Comparison of ENCODE assay signal across 8 mouse cellular contexts in the genomic region with DNA sequence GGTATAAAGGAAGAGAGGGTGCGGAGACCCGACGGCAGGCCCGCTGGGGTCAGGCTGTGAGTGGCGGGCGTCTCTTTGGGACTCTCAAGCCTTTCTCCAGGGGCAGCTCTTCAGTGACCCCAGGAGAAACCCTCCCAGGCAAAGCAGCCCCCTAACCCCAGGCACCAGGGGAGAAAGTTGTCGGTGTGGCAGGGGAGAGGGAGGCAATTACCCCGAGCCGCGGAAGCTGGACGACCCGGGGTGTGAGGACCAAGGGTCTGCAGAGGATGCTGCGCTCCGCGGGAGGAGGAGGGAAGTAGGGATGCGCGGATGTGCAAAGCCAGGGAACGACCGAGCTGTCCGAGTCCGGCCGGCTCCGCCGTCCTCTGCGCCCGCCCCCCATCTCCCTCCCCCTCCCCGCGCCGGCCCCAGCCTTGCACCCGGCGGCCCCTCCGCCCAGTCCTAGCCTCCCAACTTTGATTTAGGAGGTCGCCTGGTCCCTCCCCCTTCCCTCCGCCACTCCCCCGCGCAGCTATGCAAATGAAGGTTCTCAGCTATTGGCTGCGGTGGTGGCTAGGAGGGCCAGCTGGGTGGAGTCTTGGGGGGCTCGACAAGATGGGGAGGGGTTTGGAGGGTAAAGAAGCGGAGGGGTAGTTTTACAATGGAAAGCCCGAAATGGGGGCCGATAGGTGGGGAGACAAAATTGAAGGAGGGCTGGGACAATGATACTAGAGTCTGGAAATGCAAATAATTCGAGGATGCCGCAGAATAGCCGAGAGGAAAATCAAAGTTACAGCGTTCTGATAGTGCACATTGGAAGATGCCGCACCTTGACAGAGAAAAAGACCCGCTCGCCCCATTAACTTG. TPM values are rescaled to one million over a fixed set of nuclear protein-coding genes. Genes with fewer than 3 reads are reported as not detected.
DNase-seq lines count a peak whose midpoint lies in the region; ATAC-seq and TF ChIP-seq lines count a peak whose summit lies in the region.

A gene (minus strand): TSS at position 474 of the 846 bp plus-strand sequence.

- peak within 1 kb of the TSS; percentile 25 for H3K9ac ChIP-seq in embryonic facial prominence, embryonic 12.5 days
- peak within 1 kb of the TSS; percentile 49 for H3K9ac ChIP-seq in heart, embryonic 15.5 days
- no peak within 1 kb of the TSS for H3K9ac ChIP-seq in liver, postnatal 0 days (replicated peaks)

- peak; percentile 86 for ATAC-seq in embryonic facial prominence, embryonic 12.5 days (ENCODE audit: insufficient number of reproducible peaks, insufficient read depth, low FRiP score, low TSS enrichment)
- ATAC-seq in heart, embryonic 15.5 days (replicated peaks; ENCODE audit: insufficient number of reproducible peaks, insufficient read depth, low FRiP score, low read depth) = peak; percentile 81
- ATAC-seq in liver, postnatal 0 days = no peak
- ATAC-seq in neutrophil, adult 5-6 weeks (ENCODE audit: extremely low read depth, insufficient number of reproducible peaks, low FRiP score, poor library complexity, severe bottlenecking) = peak; percentile 31; the same call in 1 of the 2 replicates

- H3K4me2 ChIP-seq in embryonic facial prominence, embryonic 12.5 days (replicated peaks) = peak within 1 kb of the TSS; percentile 76
- peak within 1 kb of the TSS; percentile 85 for H3K4me2 ChIP-seq in heart, embryonic 15.5 days
- H3K4me2 ChIP-seq in liver, postnatal 0 days (ENCODE audit: low read depth, low read length) = peak within 1 kb of the TSS; percentile 68

- no peak for TF ChIP-seq EP300 in liver, postnatal 0 days (IDR thresholded peaks at IDR 0.05; ENCODE audit: low read depth)

- H3K27me3 ChIP-seq in embryonic facial prominence, embryonic 12.5 days = peaks cover 64% of the 10 kb centered on the region
- H3K27me3 ChIP-seq in heart, embryonic 15.5 days = peaks cover 61% of the 10 kb centered on the region
- H3K27me3 ChIP-seq in liver, postnatal 0 days (ENCODE audit: insufficient read depth, low read length) = peaks cover 49% of the 10 kb centered on the region

- peak; percentile 79 for DNase-seq in 3134 (ENCODE audit: extremely low read depth, insufficient read length, low spot score)
- DNase-seq in adrenal gland, postnatal 14 days = peak; percentile 87
- peak; percentile 90 for DNase-seq in kidney, postnatal 10 days
- peak; percentile 48 for DNase-seq in liver, postnatal 0 days
- peak; percentile 83 for DNase-seq in thymus, postnatal 14 days

- WGBS in embryonic facial prominence, embryonic 12.5 days = 3% methylated on average over 43 of the region's 48 CpGs
- 2% methylated on average over 37 of the region's 48 CpGs for WGBS in heart, embryonic 15.5 days
- WGBS in liver, postnatal 0 days (ENCODE audit: insufficient replicate concordance) = 5% methylated on average over 41 of the region's 48 CpGs

- H3K36me3 ChIP-seq in embryonic facial prominence, embryonic 12.5 days = no peaks in the 10 kb centered on the region
- no peaks in the 10 kb centered on the region for H3K36me3 ChIP-seq in heart, embryonic 15.5 days
- H3K36me3 ChIP-seq in liver, postnatal 0 days (replicated peaks; ENCODE audit: insufficient read depth, low read length) = no peaks in the 10 kb centered on the region

- no peaks in the 10 kb centered on the region for H3K9me3 ChIP-seq in embryonic facial prominence, embryonic 12.5 days
- no peaks in the 10 kb centered on the region for H3K9me3 ChIP-seq in heart, embryonic 15.5 days (replicated peaks)
- H3K9me3 ChIP-seq in liver, postnatal 0 days (ENCODE audit: low read length) = no peaks in the 10 kb centered on the region

- no peak within 1 kb of the TSS for H3K27ac ChIP-seq in embryonic facial prominence, embryonic 12.5 days
- H3K27ac ChIP-seq in heart, embryonic 15.5 days = no peak within 1 kb of the TSS
- no peak within 1 kb of the TSS for H3K27ac ChIP-seq in liver, postnatal 0 days (ENCODE audit: low read depth)

- TF ChIP-seq CTCF in liver, postnatal 0 days (IDR thresholded peaks at IDR 0.05; ENCODE audit: low read depth) = no peak

- peak within 1 kb of the TSS; percentile 44 for H3K4me3 ChIP-seq in embryonic facial prominence, embryonic 12.5 days
- H3K4me3 ChIP-seq in heart, embryonic 15.5 days = peak within 1 kb of the TSS; percentile 54
- H3K4me3 ChIP-seq in liver, postnatal 0 days (ENCODE audit: low read depth, low read length) = peak within 1 kb of the TSS; percentile 38

- H3K4me1 ChIP-seq in embryonic facial prominence, embryonic 12.5 days = peaks cover 21% of the 10 kb centered on the region
- H3K4me1 ChIP-seq in heart, embryonic 15.5 days (replicated peaks) = peaks cover 44% of the 10 kb centered on the region
- peaks cover 13% of the 10 kb centered on the region for H3K4me1 ChIP-seq in liver, postnatal 0 days (ENCODE audit: insufficient read depth)

RNA-seq across cellular contexts. Expression of the gene that starts here (rescaled TPM):
- 3.1 and 3.7 TPM in 2 replicates for total RNA-seq in adrenal gland, postnatal 14 days (2021)
- 0.65 and 0.67 TPM in 2 replicates for polyA plus RNA-seq in embryonic facial prominence, embryonic 12.5 days (2016; fragmentation: Nextera tagmentation; extraction: Ambion mirVana)
- polyA plus RNA-seq in heart, embryonic 15.5 days (2015; fragmentation: Nextera tagmentation; extraction: Ambion mirVana) = 0.78 and 1.0 TPM in 2 replicates
- polyA plus RNA-seq in liver, postnatal 0 days (2015; fragmentation: Nextera tagmentation; extraction: Ambion mirVana) = 0.07 and 0.13 TPM in 2 replicates
- 5.3 and 7.8 TPM in 2 replicates for total RNA-seq in neutrophil, adult 5-6 weeks (2017)

Comparison
In these comparisons a context has a peak if more than half of its experiments do, and no peak if none do; other contexts are left out.
1. Peak in ATAC-seq, H3K4me3 ChIP-seq, H3K9ac ChIP-seq and H3K4me2 ChIP-seq in embryonic facial prominence, embryonic 12.5 days; RNA of the gene not detected or under 1 TPM.
2. Peak in DNase-seq, H3K4me3 ChIP-seq and H3K4me2 ChIP-seq in liver, postnatal 0 days; RNA of the gene not detected or under 1 TPM.